Mouse (Mus musculus): ENCODE results near the gene Nup107. TPM values are rescaled to one million over a fixed set of nuclear protein-coding genes. Genes with fewer than 3 reads are reported as not detected.
A peak's percentile ranks its signal among the peaks of the same experiment; 100 is the strongest.
"Not testable (repeated sequence)": the region's sequence is repeated elsewhere in the genome, so short reads cannot be mapped to it uniquely, and the experiment has no call there.

Gene Nup107
- polyA plus RNA-seq, 1 experiment from 2014 or later = 49.8 TPM

- Histone ChIP-seq H3K4me1 (ENCODE audit: control insufficient read depth, insufficient read depth, low read length) (0 out of 2 replicates have a peak, but pooled peaks cover 6% of the 10 kb centered on the region), H3K9me3 (replicated peaks; ENCODE audit: control insufficient read depth, low read length) (0 out of 2 replicates have a peak, but pooled peaks cover 4% of the 10 kb centered on the region), H3K27ac (ENCODE audit: low read length) (peak within 1 kb of the TSS; percentile 67), H3K36me3 (ENCODE audit: control insufficient read depth, insufficient read depth, low read length) (peaks cover 17% of the 10 kb centered on the region), H3K27me3 (ENCODE audit: control insufficient read depth, insufficient read depth, low read length) (no peaks in the 10 kb centered on the region), H3K4me2 (ENCODE audit: low read depth, low read length) (peak within 1 kb of the TSS; percentile 63), H3K4me3 (replicated peaks; ENCODE audit: low read length) (peak within 1 kb of the TSS; percentile 50), H3K9ac (ENCODE audit: low read length) (peak within 1 kb of the TSS; percentile 60)
- WGBS = 14% methylated on average over 43 of the region's 46 CpGs
- peak; percentile 96 for ATAC-seq (ENCODE audit: insufficient read depth, low FRiP score)
Observed at GRCm38 (mm10) chr10:117746297-117746883, 46.1 kb downstream of the Nup107 start, which contains the start of gene Slc35e3. Slc35e3 (minus strand) TSS chr10:117746365.

- not testable (repeated sequence) for H3K27ac ChIP-seq (ENCODE audit: low read length); H3K4me1 ChIP-seq (ENCODE audit: control insufficient read depth, insufficient read depth, low read length); H3K9me3 ChIP-seq (replicated peaks; ENCODE audit: control insufficient read depth, low read length); H3K27me3 ChIP-seq (ENCODE audit: control insufficient read depth, insufficient read depth, low read length)
- Histone ChIP-seq H3K9ac (ENCODE audit: low read length) (peak overlapping the region; percentile 58), H3K36me3 (ENCODE audit: control insufficient read depth, insufficient read depth, low read length) (peaks cover 10% of the 10 kb centered on the region), H3K4me3 (replicated peaks; ENCODE audit: low read length) (peak overlapping the region; percentile 50), H3K4me2 (ENCODE audit: low read depth, low read length) (peak overlapping the region; percentile 63)
- under 1% methylated on average over 14 of the region's 46 CpGs for WGBS
- peak; percentile 12 for ATAC-seq (ENCODE audit: insufficient read depth, low FRiP score)
Observed at GRCm38 (mm10) chr10:117745570-117746296, 46.8 kb downstream of the Nup107 start.

GRCm38 (mm10) chr10:117743917-117744316 is 48.6 kb downstream of the Nup107 start:
- H3K27me3 ChIP-seq (ENCODE audit: control insufficient read depth, insufficient read depth, low read length) = no peaks in the 10 kb centered on the region
- H3K9me3 ChIP-seq (replicated peaks; ENCODE audit: control insufficient read depth, low read length) = no peaks in the 10 kb centered on the region
- peak overlapping the region; percentile 30; the same call in 1 of the 2 replicates for H3K27ac ChIP-seq (ENCODE audit: low read length)
- H3K36me3 ChIP-seq (ENCODE audit: control insufficient read depth, insufficient read depth, low read length) = no peaks in the 10 kb centered on the region
- ATAC-seq (ENCODE audit: insufficient read depth, low FRiP score) = no peak
- 66% methylated on average over 4 of the region's 4 CpGs for WGBS
- H3K4me1 ChIP-seq (ENCODE audit: control insufficient read depth, insufficient read depth, low read length) = 0 out of 2 replicates have a peak, but pooled peaks cover 7% of the 10 kb centered on the region
- no peak overlapping the region for H3K4me3 ChIP-seq (replicated peaks; ENCODE audit: low read length)
- no peak overlapping the region for H3K9ac ChIP-seq (ENCODE audit: low read length)
- peak overlapping the region; percentile 63; the same call in 1 of the 2 replicates for H3K4me2 ChIP-seq (ENCODE audit: low read depth, low read length)

- Histone ChIP-seq H3K9ac (ENCODE audit: low read length) (no peak overlapping the region), H3K27me3 (ENCODE audit: control insufficient read depth, insufficient read depth, low read length) (no peaks in the 10 kb centered on the region), H3K27ac (ENCODE audit: low read length) (no peak overlapping the region), H3K9me3 (replicated peaks; ENCODE audit: control insufficient read depth, low read length) (no peaks in the 10 kb centered on the region), H3K4me3 (replicated peaks; ENCODE audit: low read length) (no peak overlapping the region), H3K36me3 (ENCODE audit: control insufficient read depth, insufficient read depth, low read length) (peaks cover 6% of the 10 kb centered on the region; the same call in 1 of the 2 replicates), H3K4me1 (ENCODE audit: control insufficient read depth, insufficient read depth, low read length) (0 out of 2 replicates have a peak, but pooled peaks cover 9% of the 10 kb centered on the region), H3K4me2 (ENCODE audit: low read depth, low read length) (no peak overlapping the region)
- WGBS = 80% methylated on average over 2 of the region's 2 CpGs
- no peak for ATAC-seq (ENCODE audit: insufficient read depth, low FRiP score)
Observed at GRCm38 (mm10) chr10:117743182-117743581, 49.3 kb downstream of the Nup107 start.

GRCm38 (mm10) chr10:117742618-117743017 is 49.9 kb downstream of the Nup107 start:
- Histone ChIP-seq H3K4me1 (ENCODE audit: control insufficient read depth, insufficient read depth, low read length) (0 out of 2 replicates have a peak, but pooled peaks cover 9% of the 10 kb centered on the region), H3K4me2 (ENCODE audit: low read depth, low read length) (no peak overlapping the region)
- 88% methylated on average over 4 of the region's 4 CpGs for WGBS

GRCm38 (mm10) chr10:117741698-117742475 is 50.6 kb downstream of the Nup107 start:
- Histone ChIP-seq H3K4me3 (replicated peaks; ENCODE audit: low read length) (no peak overlapping the region), H3K9ac (ENCODE audit: low read length) (no peak overlapping the region), H3K36me3 (ENCODE audit: control insufficient read depth, insufficient read depth, low read length) (peaks cover 7% of the 10 kb centered on the region; the same call in 1 of the 2 replicates), H3K4me2 (ENCODE audit: low read depth, low read length) (no peak overlapping the region), H3K9me3 (replicated peaks; ENCODE audit: control insufficient read depth, low read length) (no peaks in the 10 kb centered on the region), H3K27ac (ENCODE audit: low read length) (no peak overlapping the region), H3K4me1 (ENCODE audit: control insufficient read depth, insufficient read depth, low read length) (0 out of 2 replicates have a peak, but pooled peaks cover 9% of the 10 kb centered on the region), H3K27me3 (ENCODE audit: control insufficient read depth, insufficient read depth, low read length) (no peaks in the 10 kb centered on the region)
- 88% methylated on average over 15 of the region's 15 CpGs for WGBS
- no peak for ATAC-seq (ENCODE audit: insufficient read depth, low FRiP score)

More at GRCm38 (mm10) chr10:117742618-117743017, 49.9 kb downstream of the Nup107 start:
- H3K27me3 ChIP-seq (ENCODE audit: control insufficient read depth, insufficient read depth, low read length) = no peaks in the 10 kb centered on the region
- no peak overlapping the region for H3K27ac ChIP-seq (ENCODE audit: low read length)
- ATAC-seq (ENCODE audit: insufficient read depth, low FRiP score) = no peak
- H3K9me3 ChIP-seq (replicated peaks; ENCODE audit: control insufficient read depth, low read length) = no peaks in the 10 kb centered on the region
- H3K4me3 ChIP-seq (replicated peaks; ENCODE audit: low read length) = no peak overlapping the region
- no peak overlapping the region for H3K9ac ChIP-seq (ENCODE audit: low read length)
- peaks cover 7% of the 10 kb centered on the region; the same call in 1 of the 2 replicates for H3K36me3 ChIP-seq (ENCODE audit: control insufficient read depth, insufficient read depth, low read length)

- H3K4me3 ChIP-seq (replicated peaks; ENCODE audit: low read length) = no peak overlapping the region
- no peak for ATAC-seq (ENCODE audit: insufficient read depth, low FRiP score)
- no peak overlapping the region for H3K27ac ChIP-seq (ENCODE audit: low read length)
- H3K9me3 ChIP-seq (replicated peaks; ENCODE audit: control insufficient read depth, low read length) = no peaks in the 10 kb centered on the region
- peaks cover 10% of the 10 kb centered on the region; the same call in 1 of the 2 replicates for H3K36me3 ChIP-seq (ENCODE audit: control insufficient read depth, insufficient read depth, low read length)
- no peak overlapping the region for H3K4me2 ChIP-seq (ENCODE audit: low read depth, low read length)
- H3K9ac ChIP-seq (ENCODE audit: low read length) = no peak overlapping the region
- 0 out of 2 replicates have a peak, but pooled peaks cover 9% of the 10 kb centered on the region for H3K4me1 ChIP-seq (ENCODE audit: control insufficient read depth, insufficient read depth, low read length)
- H3K27me3 ChIP-seq (ENCODE audit: control insufficient read depth, insufficient read depth, low read length) = no peaks in the 10 kb centered on the region
- WGBS = 82% methylated on average over 9 of the region's 9 CpGs
Observed at GRCm38 (mm10) chr10:117740921-117741320, 51.6 kb downstream of the Nup107 start.

- 95% methylated on average over 10 of the region's 10 CpGs for WGBS
Observed at GRCm38 (mm10) chr10:117740171-117740570, 52.3 kb downstream of the Nup107 start.

More at GRCm38 (mm10) chr10:117740171-117740570, 52.3 kb downstream of the Nup107 start:
- H3K27ac ChIP-seq (ENCODE audit: low read length) = no peak overlapping the region
- 0 out of 2 replicates have a peak, but pooled peaks cover 7% of the 10 kb centered on the region for H3K4me1 ChIP-seq (ENCODE audit: control insufficient read depth, insufficient read depth, low read length)
- no peak for ATAC-seq (ENCODE audit: insufficient read depth, low FRiP score)
- no peak overlapping the region for H3K4me2 ChIP-seq (ENCODE audit: low read depth, low read length)
- H3K27me3 ChIP-seq (ENCODE audit: control insufficient read depth, insufficient read depth, low read length) = no peaks in the 10 kb centered on the region
- no peak overlapping the region for H3K4me3 ChIP-seq (replicated peaks; ENCODE audit: low read length)
- H3K9ac ChIP-seq (ENCODE audit: low read length) = no peak overlapping the region
- no peaks in the 10 kb centered on the region for H3K9me3 ChIP-seq (replicated peaks; ENCODE audit: control insufficient read depth, low read length)
- peaks cover 10% of the 10 kb centered on the region; the same call in 1 of the 2 replicates for H3K36me3 ChIP-seq (ENCODE audit: control insufficient read depth, insufficient read depth, low read length)
